Mouse (Mus musculus) gastrocnemius, postnatal 36 days (tissue): ENCODE results near the gene Snx30. TPM values are rescaled to one million over a fixed set of nuclear protein-coding genes. Genes with fewer than 3 reads are reported as not detected.
"Not testable (repeated sequence)": the region's sequence is repeated elsewhere in the genome, so short reads cannot be mapped to it uniquely, and the experiment has no call there.

ENCODE experiments used
- DNase-seq, 2 experiments: peaks; one replicate each; pipeline ENCODE4 v3.0.0; 2022
- intact Hi-C: fragments of 180-260 bp; cut with DNase I; formaldehyde crosslinking; loops from one replicate; pipeline ENCODE4 v1.15.1; 2025
- total RNA-seq, 2 experiments: library from RNA; stranded (reverse); gene quantifications; 2 replicates each; pipeline ENCODE4 v1.2.3; 2021

Gene Snx30
- total RNA-seq, 2 experiments from 2014 or later, result 2.4 to 3.4 TPM

DNA sequence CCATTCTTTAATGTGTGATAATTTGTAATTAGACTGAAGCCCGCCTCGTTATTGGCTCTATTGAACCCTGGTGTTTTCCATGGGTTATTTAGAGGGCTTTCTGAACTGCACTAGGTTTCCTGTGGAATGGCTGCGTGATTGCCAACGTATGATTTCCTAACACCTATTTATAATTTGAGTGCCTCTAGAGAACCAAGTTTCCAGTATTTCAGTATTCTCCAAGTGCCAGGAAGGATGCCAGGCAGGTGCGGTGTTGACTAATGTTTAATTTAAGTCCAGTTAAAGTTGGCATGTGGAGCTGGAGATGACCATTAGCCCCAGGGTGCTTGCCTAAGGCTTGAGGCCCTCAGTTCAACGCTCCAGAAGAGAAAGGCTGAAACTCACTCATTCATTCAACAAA, 18.5 kb upstream of the Snx30 start:
- intact Hi-C loops, result loop anchor here (2.0 kb wide), 2 partner anchors 64 to 84 kb away; no protein-coding TSS in a partner anchor
- no peak for DNase-seq

DNA sequence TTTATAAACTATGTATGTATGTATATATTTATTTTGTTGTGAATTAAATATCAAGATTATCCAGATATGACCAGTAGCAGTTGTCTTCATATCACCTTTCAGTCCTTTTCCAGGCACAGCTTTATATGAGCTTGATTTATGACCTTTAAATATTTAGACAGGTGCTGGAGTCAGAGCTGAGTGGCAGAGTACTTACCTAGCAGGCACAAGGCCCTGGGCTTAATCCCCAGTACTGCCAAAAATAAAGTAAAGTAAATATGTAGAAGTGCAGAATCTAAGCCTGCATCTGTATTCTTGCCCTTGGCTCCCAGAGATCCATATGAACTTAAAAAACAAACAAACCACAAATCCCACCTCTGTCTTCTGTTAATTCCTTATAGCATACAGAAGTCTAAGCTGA, 16.6 kb upstream of the Snx30 start:
- intact Hi-C loops, result no loop called here
- DNase-seq, result no peak

DNA sequence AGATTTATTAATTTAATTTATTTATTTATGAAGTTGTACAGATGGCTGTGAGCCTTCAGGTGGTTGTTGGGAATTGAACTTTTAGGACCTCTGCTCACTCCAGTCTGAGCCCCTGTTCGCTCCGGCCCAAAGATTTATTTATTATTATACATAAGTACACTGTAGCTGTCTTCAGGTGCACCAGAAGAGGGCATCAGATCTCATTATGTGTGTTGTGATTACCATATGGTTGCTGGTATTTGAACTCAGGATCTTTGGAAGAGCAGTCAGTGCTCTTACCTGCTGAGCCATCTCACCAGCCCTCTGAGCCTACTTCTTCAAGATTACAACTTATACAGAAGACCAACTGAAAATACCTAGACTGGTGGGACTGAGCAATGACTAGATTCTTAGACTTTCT, 12.0 kb upstream of the Snx30 start:
- DNase-seq, intact Hi-C loops: not testable (repeated sequence)

DNA sequence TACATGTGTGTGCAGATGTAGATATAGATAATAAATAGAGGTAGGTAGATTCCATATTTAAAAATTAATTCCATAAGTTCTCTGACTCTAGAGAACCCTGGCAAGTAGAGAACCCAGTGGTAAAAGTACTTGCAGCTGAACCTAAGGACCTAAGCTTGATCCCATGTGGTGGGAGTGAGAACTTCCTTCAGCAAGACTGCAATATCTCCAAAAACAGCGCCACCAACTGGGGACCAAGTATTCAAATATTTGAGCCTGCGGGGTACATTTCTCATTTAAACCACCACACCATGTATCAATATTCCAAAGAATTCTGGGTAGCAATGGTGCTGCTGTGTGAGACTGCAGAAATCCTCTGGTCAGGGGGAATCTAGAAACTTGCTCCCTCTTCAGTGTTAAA, 11.5 kb upstream of the Snx30 start:
- intact Hi-C loops, result no loop called here
- no peak for DNase-seq

DNA sequence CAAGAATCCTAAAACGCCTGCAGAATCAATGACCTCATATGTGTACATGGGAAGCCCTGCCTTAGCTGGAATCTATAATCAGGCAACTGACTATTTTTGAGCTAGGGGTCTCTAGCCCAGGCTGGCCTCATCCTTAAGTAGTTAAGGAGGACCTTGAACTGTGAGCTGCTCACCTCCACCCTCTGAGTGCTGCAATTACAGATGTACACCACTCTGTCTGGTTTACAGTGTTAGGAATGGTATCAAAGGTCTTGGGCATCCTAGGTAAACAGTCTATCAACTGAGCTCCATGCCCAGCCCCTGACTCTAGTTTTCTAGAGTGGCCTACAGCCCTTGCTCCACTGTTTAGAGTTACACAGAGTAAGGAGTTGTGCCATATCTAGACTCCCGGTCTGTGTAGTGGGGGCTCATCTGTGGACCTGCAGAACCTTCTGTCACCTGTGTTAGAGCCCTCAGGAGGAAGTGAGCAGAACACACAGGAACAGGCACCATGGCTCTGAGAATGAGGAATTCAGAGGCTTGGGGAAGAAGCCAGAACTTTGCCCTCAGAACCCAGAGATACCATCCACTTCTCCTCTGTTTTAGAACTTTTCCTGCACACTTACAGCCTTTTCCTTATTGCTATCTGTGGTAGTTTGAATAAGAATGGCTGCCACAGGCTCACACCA, 9.7 kb upstream of the Snx30 start:
- intact Hi-C loops, result no loop called here
- DNase-seq, result no peak

DNA sequence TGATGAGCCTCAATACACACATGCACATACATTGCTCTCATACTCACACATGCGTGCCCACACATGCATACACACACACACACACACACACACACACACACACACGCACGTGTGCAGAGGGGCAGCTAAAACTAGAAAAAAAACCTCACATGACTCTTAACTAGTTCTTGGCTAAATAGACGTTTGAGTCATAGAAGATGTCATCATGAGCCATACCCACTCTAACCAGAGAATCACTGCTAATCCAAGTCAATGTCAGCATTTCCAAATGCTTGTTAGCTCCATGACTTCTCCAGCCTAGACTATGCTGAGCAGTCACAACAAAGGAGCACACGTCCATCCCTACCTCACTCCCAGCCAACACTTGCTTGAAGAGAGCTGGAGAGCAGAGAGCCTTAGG, 5.5 kb upstream of the Snx30 start:
- DNase-seq, result no peak
- intact Hi-C loops, result no loop called here

DNA sequence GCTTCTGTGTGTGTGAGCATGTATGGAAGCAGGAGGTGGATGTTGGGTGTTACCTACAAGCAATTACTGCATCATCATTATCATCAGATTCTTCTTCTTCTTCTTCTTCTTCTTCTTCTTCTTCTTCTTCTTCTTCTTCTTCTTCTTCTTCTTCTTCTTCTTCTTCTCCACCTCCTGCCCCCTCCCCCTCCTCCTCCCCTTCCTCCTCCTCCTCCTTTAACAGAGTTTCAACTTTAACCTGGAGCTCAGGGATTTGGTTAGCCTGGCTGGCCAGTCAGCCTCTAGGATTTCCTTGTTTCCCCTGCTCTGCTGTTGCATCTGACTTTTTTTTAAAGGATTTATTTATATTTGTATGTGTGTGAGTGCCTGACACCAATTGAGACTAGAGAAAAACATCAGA, 4.2 kb upstream of the Snx30 start, which contains the start of gene Inip:
Gene Inip, minus strand, starts transcription at position 101 of the 400 bp plus-strand sequence.
- intact Hi-C loops, result no loop called here
- DNase-seq, result no peak

DNA sequence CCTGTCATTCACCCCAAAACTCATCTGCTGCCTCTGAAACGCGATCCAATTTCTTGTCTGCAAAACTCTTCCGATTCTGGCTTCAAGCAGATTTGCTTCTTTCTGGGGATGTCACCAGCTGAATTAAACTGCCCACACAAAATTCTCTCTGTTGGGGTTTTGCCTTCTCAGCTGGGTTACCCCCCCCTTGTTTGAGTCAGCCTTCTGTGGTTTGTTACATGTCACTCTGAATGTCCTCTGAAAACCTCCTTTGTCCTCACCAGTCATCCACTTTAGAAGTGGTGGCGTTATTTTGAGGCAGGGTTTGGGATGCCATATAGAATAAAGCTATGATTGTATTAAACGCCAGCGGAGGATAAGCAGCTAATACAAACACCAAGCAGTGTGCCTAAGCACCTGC, 3.5 kb upstream of the Snx30 start:
- intact Hi-C loops, result no loop called here
- no peak for DNase-seq

DNA sequence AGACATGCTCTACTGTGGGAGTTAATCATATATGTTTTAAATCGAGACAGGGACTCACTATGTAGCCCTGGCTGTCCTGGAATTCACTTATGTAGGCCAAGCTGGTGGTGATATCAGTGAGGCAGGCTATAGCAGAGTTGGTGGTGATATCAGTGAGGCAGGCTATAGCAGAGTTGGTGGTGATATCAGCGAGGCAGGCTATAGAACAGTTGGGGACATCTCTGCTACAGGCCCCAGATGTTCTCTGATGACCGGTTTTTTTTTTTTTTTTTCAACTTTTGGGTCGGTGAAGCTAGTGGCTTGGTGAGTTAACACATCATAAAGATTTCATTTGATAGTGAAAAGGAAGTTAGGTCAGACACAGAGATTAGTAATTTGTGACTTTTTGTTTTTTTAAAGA, 2.8 kb upstream of the Snx30 start:
- intact Hi-C loops, result no loop called here
- DNase-seq, result no peak

DNA sequence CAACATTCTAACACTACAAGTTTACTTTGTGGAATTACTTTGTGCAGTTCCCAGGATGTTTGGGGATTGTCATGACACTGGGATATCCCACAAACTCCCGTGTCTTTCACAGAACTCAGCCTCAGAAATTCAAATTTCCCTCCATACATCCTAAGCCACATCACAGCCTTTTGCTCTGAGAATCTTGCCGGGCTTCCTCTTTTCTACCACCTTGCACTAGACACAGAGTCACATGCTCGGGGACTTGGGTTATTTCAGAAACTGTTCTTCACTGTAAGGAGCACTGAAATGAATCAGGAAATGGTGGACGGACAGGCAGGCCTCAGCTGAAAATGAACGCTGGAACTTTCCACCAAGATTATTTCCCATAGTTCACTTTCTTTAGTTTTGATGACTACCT, 2.3 kb upstream of the Snx30 start:
- no peak for DNase-seq
- intact Hi-C loops, result no loop called here

DNA sequence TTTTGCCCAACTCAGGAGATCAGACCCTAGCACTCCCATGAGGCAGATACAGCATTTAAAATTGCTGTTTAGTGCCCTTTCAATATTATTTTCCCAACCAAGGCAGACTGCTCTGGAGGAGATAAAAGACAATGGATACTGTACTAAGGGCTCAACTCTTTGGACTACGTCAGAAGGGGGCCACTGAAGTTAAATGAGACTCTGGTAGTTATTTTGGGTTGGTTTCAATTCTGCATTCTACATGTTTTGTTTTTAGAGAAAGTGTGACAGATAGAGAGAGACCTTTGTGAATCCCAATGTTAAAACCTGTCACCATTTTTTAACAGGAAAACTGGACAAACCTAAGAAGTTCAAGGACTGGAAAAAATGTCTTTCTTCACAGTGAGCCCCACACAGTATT, 886 bp upstream of the Snx30 start:
- intact Hi-C loops, result no loop called here
- DNase-seq, result no peak

DNA sequence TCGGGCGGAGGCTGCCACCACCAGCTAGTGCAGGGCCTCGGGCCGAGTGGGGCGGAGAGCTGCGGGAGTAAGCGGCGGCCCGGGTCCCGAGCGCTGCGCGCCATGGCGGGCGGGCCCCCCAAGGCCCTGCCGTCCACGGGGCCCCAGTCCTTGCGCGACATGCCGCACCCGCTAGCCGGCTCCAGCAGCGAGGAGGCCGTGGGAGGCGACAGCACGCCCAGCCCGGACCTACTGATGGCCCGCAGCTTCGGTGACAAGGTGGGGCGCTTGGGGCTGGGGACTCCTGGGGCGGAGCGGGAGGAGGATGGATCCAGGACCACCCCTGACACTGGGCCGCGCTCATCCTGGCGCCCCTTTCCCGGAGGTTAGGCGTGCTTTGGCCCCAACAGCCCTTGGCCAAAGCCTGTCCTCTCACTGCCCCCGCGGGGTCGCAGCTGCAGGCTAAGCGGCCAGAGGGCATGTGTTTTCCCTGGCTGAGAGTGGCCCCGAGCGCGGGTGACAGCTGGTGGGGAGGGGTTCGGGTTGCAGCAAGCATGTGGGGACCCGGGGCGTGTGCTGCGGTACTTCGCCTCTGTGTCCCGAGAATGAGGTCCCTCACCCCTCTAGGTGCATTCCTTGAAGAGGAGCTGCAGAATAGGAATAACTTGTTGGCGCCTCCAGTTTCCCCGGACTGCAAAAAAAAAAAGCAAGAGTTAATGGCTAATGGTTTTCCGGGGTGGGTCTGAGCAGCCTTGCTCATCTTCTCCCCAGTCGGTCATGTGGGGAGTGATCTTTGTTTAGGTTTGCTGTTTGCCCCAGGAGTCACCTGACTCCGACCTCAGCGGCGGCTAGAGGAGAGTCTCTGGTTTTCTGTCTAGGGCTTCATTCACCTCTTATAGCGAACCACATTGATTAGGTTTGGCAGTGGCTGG, 583 bp downstream of the Snx30 start:
- DNase-seq, result peak; percentile 18 to 35
- intact Hi-C loops, result no loop called here

DNA sequence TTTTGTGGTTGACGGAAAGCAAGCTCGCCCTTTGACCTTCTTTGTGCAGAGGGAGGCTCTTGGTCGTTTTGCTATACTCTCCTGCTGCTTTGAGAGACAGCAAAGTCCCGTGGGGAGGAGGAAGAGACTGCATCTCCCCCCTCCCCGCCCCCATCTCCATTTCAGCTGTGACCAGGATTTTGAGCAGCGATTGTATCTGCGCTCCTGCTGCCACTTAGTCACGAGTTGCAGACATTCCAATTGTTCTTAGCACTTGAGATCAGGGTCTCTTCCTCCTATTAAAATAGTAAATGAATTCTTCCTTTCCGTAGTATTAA, 1.2 kb downstream of the Snx30 start:
- no peak for DNase-seq
- intact Hi-C loops, result no loop called here

DNA sequence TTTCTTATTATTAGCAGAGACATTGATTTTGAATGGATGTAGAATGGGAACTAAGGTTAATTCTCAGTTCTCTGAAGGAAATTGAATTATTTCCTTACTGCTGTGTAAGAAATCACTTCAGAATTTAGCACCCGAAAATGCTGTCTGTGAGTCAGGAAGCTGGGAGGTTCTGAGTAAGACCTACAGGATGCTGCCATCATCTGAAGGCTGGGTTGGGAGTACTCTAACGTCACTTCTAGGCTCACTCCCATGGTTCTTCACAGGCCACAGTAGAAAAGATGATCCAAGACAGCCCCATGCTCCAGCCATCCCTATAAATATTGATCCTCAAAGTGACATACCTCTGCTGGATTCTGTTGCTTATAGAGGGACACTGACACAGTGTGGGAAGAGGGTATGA, 1.9 kb downstream of the Snx30 start:
- DNase-seq, result no peak
- intact Hi-C loops, result no loop called here

DNA sequence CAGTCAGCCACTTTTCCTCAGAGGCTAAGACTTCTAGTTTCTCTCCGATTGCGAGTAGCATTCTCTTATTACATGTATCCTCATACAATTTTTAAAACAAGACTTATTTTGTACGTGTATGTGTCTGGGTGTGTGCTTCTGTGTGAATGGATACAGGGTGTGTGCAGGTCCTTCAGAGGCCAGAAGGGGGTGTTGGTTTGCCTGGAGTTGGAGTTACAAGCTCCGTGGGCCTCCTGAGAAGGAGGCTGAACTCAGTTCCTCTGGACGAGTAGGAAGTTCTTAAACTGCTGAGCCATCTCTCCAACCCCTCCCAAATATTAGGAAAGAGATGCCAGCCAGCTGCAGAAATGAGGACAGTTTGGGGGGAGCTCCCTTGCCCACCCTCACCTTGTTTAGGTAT, 2.8 kb downstream of the Snx30 start:
- DNase-seq, result no peak
- intact Hi-C loops, result no loop called here

DNA sequence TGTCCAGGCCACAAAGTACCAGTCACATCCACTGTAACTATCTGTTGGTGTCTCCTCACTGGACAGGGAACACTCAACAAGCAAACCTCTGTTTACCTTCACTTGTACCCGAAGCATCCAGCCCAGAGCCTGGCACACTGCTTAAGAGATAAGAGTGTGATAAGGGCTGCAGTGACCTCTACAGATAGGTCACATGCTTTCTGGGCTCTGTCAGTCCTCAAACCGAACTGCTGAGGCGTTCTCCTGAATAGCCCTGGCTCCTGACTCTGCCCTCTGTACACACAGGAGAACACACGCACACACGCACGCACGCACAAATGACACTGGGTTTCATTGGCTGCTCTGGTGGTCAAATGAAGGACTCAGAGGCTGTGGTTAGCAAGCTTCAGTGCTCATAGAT, 8.5 kb downstream of the Snx30 start:
- no peak for DNase-seq
- intact Hi-C loops, result no loop called here

DNA sequence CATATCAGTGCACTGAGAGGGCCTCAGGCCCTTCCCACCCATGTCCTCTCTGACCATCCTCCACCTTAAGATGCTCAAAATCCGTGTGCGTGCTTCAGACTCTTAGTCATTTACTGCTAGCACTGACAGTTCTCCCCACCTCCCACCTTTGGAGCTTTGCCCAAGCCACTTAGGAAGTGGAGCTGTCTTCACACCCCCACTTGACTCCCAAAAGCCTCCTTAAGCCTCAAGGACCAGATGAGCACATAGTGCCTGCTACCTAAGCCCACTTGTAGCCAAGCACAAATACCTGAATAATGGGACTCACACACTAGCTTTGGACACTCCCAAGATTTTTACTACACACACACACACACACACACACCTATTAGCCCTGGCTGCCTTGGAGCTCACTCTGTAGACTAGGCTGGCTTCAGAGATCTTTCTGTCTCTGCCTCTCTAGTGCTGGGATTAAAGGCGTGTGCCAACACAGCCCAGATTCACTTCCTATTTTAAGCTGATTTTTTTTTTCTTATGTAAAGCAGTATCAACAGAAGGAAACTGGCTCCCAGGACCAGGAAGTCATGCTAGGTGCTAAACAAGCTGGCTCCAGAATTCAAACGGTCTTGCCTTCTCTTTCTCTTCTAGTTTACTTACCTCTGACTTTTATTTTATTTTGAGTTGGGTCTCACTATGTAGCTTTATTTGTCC, 9.6 kb downstream of the Snx30 start:
- intact Hi-C loops, result loop anchor here (1.0 kb wide), 1 partner anchor 8 kb away; no protein-coding TSS in a partner anchor
- DNase-seq, result no peak

DNA sequence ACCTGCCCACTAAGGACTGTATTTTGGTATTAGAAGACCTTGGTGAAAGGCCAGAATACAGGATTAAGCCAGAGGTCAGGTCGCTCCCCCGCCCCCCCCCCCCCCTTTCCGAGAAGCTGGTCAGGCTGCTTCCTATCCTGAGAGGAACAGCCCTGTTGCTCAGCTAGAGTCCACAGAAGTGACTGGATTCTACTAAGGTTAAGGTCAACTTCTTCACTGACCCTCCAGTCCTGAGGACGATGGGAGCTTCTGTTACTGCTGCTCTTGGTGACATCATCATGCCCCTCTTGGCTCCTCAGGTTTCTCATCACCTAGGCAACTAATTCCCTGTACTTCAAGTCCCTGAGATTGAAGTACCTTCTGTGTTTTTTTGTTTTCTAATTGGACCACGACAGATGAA, 10.4 kb downstream of the Snx30 start:
- intact Hi-C loops, result no loop called here
- DNase-seq, result no peak

DNA sequence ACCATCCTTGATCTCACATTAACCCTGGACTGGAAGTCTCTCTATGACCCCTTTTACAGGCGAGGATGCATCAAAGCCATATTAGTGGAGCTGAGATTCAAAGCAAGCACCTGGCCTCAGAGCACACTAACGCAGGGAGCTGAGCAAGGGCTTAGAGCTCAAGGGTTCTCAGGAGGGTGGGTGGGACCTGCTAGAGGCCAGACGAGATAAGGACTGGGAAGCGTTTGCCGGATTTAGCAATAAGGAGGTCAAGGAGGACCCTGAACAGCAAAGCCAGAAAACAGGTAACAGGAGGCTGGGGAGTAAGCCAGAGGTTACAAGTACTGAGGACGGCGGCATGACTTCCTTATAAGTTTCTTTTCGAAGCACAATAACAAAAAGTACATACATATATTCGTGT, 10.8 kb downstream of the Snx30 start:
- DNase-seq, result no peak
- intact Hi-C loops, result no loop called here

DNA sequence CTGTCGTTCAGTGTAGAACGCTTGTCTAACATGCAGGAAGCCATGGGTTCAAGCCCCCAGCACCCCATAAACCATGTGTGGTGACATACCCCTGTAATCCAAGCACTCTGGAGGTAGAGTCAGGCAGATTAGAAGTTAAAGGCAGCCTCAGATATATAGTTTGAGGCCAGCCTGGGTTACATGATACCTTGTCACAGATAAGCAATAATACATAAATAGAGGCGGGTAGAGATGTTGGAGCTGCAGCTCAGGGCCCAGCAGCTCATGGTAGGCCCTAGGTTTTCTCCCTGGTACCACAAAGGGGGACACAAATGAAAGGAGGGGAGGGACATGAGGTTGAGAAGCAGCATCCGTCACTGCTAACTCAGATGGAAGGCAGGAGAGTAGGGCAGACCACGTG, 12.2 kb downstream of the Snx30 start:
- intact Hi-C loops, result no loop called here
- DNase-seq, result no peak

DNA sequence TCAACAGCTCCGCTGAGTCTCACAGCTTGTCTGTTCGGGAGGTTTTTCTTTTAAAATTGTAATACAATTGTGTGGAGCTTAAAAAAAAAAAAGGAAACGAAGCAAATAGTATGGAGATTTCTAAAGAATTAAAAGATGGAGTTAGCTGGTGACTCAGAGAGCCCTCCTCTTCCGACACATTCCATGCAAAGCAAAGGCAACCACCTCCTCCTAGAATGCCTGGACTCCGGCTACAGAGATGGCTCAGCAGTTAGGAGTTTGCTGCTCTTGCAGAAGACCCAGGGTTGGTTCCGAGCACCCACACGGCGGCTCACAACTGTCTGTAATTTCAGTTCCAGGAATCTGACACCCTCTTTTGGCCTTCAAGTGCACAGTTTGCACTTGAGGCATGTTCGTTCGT, 12.9 kb downstream of the Snx30 start:
- intact Hi-C loops, result no loop called here
- DNase-seq, result no peak

DNA sequence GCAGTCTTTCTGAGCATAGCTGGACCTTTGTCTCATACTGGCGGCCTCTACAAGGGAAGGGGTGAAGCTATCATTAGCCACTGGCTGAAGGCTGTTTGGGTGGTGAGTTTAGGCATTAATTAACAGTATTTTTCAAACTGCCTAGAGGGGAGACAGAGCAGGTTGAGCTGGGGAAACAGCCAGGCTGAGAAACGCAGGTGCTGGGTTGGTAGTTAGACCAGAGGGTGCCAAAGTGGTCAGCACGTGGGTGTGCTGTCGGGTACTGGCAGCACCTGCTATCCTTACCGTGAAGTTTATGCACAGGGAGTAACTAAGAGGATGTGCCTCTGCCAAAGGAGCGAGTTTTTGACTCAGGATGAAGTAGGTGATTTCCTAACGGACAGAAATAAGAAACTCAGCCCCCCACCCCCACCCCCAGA, 13.4 kb downstream of the Snx30 start:
- intact Hi-C loops, result no loop called here
- DNase-seq, result no peak
